14 mouse cellular contexts compared by ENCODE assay signal in the genomic region with DNA sequence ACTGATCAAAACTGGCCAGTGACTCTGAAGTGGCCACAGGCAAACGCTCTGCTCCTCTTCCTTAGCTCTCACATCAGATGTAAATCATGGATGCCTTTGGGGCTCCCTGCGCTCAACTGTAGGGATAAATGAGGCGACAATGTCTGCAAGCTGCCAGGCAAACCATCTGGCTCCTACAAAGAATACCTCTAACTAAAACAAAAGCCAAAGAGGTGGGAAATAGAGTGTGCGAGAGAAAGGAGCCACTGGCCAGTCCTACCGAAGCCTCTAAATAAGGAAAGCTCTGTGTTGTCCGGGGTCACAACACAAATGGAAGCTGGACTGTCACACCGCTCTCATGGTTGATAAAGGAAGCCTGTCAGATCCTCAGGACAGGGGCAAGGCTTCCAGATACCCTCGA. TPM values are rescaled to one million over a fixed set of nuclear protein-coding genes. Genes with fewer than 3 reads are reported as not detected.
DNase-seq lines count a peak whose midpoint lies in the region; ATAC-seq and TF ChIP-seq lines count a peak whose summit lies in the region.
"Had no signal": no experiment of that assay in that cellular context is flagged by ENCODE, and none has a peak within 500 bp of the region (broad histone marks: within the 10 kb centered on the region; RNA-seq: fewer than 3 reads in every experiment).

No protein-coding gene starts in this region.

- no peak overlapping the region for H3K9ac ChIP-seq in lung, embryonic 14.5 days
- no peak overlapping the region; the same call in 1 of the 2 replicates for H3K9ac ChIP-seq in forebrain, embryonic 15.5 days (replicated peaks)
- H3K9ac ChIP-seq in neural tube, embryonic 14.5 days (replicated peaks; ENCODE audit: low read depth, low read length): no peak overlapping the region
- H3K9ac ChIP-seq: liver, embryonic 14.5 days had no signal

- no peaks in the 10 kb centered on the region for H3K27me3 ChIP-seq in lung, embryonic 14.5 days (ENCODE audit: insufficient read depth, low read length)
- no peaks in the 10 kb centered on the region for H3K27me3 ChIP-seq in forebrain, embryonic 15.5 days
- no peaks in the 10 kb centered on the region for H3K27me3 ChIP-seq in neural tube, embryonic 14.5 days (ENCODE audit: control insufficient read depth, insufficient read depth, low read length)

- H3K9me3 ChIP-seq in lung, embryonic 14.5 days (ENCODE audit: low read depth, low read length): no peaks in the 10 kb centered on the region
- H3K9me3 ChIP-seq in forebrain, embryonic 15.5 days: no peaks in the 10 kb centered on the region
- no peaks in the 10 kb centered on the region for H3K9me3 ChIP-seq in neural tube, embryonic 14.5 days (ENCODE audit: control insufficient read depth, low read length)

- TF ChIP-seq CTCF in lung, embryonic 14.5 days (IDR thresholded peaks at IDR 0.05; ENCODE audit: low read depth): no peak

- H3K27ac ChIP-seq in lung, embryonic 14.5 days (ENCODE audit: low read depth): peak overlapping the region; percentile 63; the same call in 1 of the 2 replicates
- peak overlapping the region; percentile 75 for H3K27ac ChIP-seq in forebrain, embryonic 15.5 days (replicated peaks)
- H3K27ac ChIP-seq in neural tube, embryonic 14.5 days (ENCODE audit: low read depth, low read length): peak overlapping the region; percentile 66
- H3K27ac ChIP-seq: liver, embryonic 14.5 days; macrophage had no signal

- peak; percentile 60 for DNase-seq in lung, embryonic 14.5 days
- no peak for DNase-seq in lung, postnatal 10 days
- DNase-seq in cerebellum, adult 9-10 months: peak; percentile 56
- no peak for DNase-seq in yolk sac, embryonic 10.5 days (ENCODE audit: low spot score)
- no peak for DNase-seq in B cell, adult 2 months
- DNase-seq: adrenal gland, adult 8-10 months; heart, adult 18-20 months; heart, postnatal 14 days; kidney, adult 18-20 months had no signal

- H3K36me3 ChIP-seq in lung, embryonic 14.5 days (ENCODE audit: insufficient read depth): peaks cover 40% of the 10 kb centered on the region
- peaks cover 11% of the 10 kb centered on the region for H3K36me3 ChIP-seq in forebrain, embryonic 15.5 days
- no peaks in the 10 kb centered on the region for H3K36me3 ChIP-seq in neural tube, embryonic 14.5 days (ENCODE audit: control insufficient read depth, insufficient read depth, low read length)

- 42% methylated on average over 8 of the region's 8 CpGs for WGBS in lung, embryonic 14.5 days
- 49% methylated on average over 8 of the region's 8 CpGs for WGBS in forebrain, embryonic 15.5 days
- WGBS in neural tube, embryonic 14.5 days: 32% methylated on average over 8 of the region's 8 CpGs

- H3K4me1 ChIP-seq in lung, embryonic 14.5 days (ENCODE audit: insufficient read depth): peaks cover 11% of the 10 kb centered on the region
- H3K4me1 ChIP-seq in forebrain, embryonic 15.5 days: peaks cover 24% of the 10 kb centered on the region
- peaks cover 11% of the 10 kb centered on the region; the same call in 1 of the 2 replicates for H3K4me1 ChIP-seq in neural tube, embryonic 14.5 days (ENCODE audit: control insufficient read depth, insufficient read depth, low read length)

- no peak overlapping the region for H3K4me3 ChIP-seq in lung, embryonic 14.5 days (ENCODE audit: low read depth, low read length)
- H3K4me3 ChIP-seq in forebrain, embryonic 15.5 days: no peak overlapping the region
- no peak overlapping the region for H3K4me3 ChIP-seq in neural tube, embryonic 14.5 days (ENCODE audit: low read depth, low read length)

- H3K4me2 ChIP-seq in lung, embryonic 14.5 days: peak overlapping the region; percentile 29
- 0 out of 2 replicates have a peak overlapping the region, but pooled peaks have one; percentile 11 for H3K4me2 ChIP-seq in forebrain, embryonic 15.5 days (replicated peaks)
- no peak overlapping the region for H3K4me2 ChIP-seq in neural tube, embryonic 14.5 days (ENCODE audit: low read depth, low read length)

- ATAC-seq in lung, embryonic 14.5 days (ENCODE audit: insufficient read depth): peak; percentile 52
- ATAC-seq in forebrain, embryonic 15.5 days (replicated peaks): peak; percentile 74; the same call in 1 of the 2 replicates
- ATAC-seq in neural tube, embryonic 14.5 days (ENCODE audit: low read depth): no peak
- no peak for ATAC-seq in CD4-positive, CD25-positive, alpha-beta regulatory T cell, adult 4 months

RNA-seq across cellular contexts. Expression of gene Fam83c, which starts 37.8 kb away (rescaled TPM):
- 0.04 and 0.11 TPM in 2 replicates for polyA plus RNA-seq in lung, embryonic 14.5 days (2014; fragmentation: Nextera tagmentation; extraction: Ambion mirVana)
- 0.57 and 0.61 TPM in 2 replicates for polyA plus RNA-seq in forebrain, embryonic 15.5 days (2015; fragmentation: Nextera tagmentation; extraction: Ambion mirVana)
- 0.25 and 0.28 TPM in 2 replicates for polyA plus RNA-seq in neural tube, embryonic 14.5 days (2014; fragmentation: Nextera tagmentation; extraction: Ambion mirVana)
- not detected for polyA plus RNA-seq in CD4-positive, CD25-positive, alpha-beta regulatory T cell, adult 4 months (2017; shearing (Covaris generic))
- polyA plus RNA-seq: macrophage had no signal

RNA-seq across cellular contexts. Expression of gene Eif6, which starts 45.8 kb away (rescaled TPM):
- 179 and 194 TPM in 2 replicates for polyA plus RNA-seq in lung, embryonic 14.5 days (2014; fragmentation: Nextera tagmentation; extraction: Ambion mirVana)
- polyA plus RNA-seq in forebrain, embryonic 15.5 days (2015; fragmentation: Nextera tagmentation; extraction: Ambion mirVana): 159 and 160 TPM in 2 replicates
- 133 and 153 TPM in 2 replicates for polyA plus RNA-seq in neural tube, embryonic 14.5 days (2014; fragmentation: Nextera tagmentation; extraction: Ambion mirVana)
- polyA plus RNA-seq in CD4-positive, CD25-positive, alpha-beta regulatory T cell, adult 4 months (2017; shearing (Covaris generic)): 10 to 100 TPM; 63.3 to 77.1 TPM

RNA-seq across cellular contexts. Expression of gene BC029722, which starts 53.3 kb away (rescaled TPM):
- polyA plus RNA-seq in lung, embryonic 14.5 days (2014; fragmentation: Nextera tagmentation; extraction: Ambion mirVana): 8.9 and 9.2 TPM in 2 replicates
- polyA plus RNA-seq in forebrain, embryonic 15.5 days (2015; fragmentation: Nextera tagmentation; extraction: Ambion mirVana): 30.5 and 32.5 TPM in 2 replicates
- polyA plus RNA-seq in neural tube, embryonic 14.5 days (2014; fragmentation: Nextera tagmentation; extraction: Ambion mirVana): 25.1 and 33.5 TPM in 2 replicates
- polyA plus RNA-seq in CD4-positive, CD25-positive, alpha-beta regulatory T cell, adult 4 months (2017; shearing (Covaris generic)): 10 to 100 TPM; 12.8 to 16.5 TPM

RNA-seq across cellular contexts. Expression of gene Uqcc1, which starts 57.6 kb away (rescaled TPM):
- polyA plus RNA-seq in lung, embryonic 14.5 days (2014; fragmentation: Nextera tagmentation; extraction: Ambion mirVana): 52.0 and 52.9 TPM in 2 replicates
- 63.5 and 79.0 TPM in 2 replicates for polyA plus RNA-seq in forebrain, embryonic 15.5 days (2015; fragmentation: Nextera tagmentation; extraction: Ambion mirVana)
- 69.6 and 74.9 TPM in 2 replicates for polyA plus RNA-seq in neural tube, embryonic 14.5 days (2014; fragmentation: Nextera tagmentation; extraction: Ambion mirVana)
- 10 to 100 TPM; 43.5 to 57.6 TPM for polyA plus RNA-seq in CD4-positive, CD25-positive, alpha-beta regulatory T cell, adult 4 months (2017; shearing (Covaris generic))

Comparison
In these comparisons a context has a peak if more than half of its experiments do, and no peak if none do; other contexts are left out.
1. DNase-seq: peak in lung, embryonic 14.5 days (single experiment) and cerebellum, adult 9-10 months (single experiment); none in lung, postnatal 10 days (single experiment), yolk sac, embryonic 10.5 days (single experiment) and B cell, adult 2 months (0 of 2).
2. ATAC-seq: peak in lung, embryonic 14.5 days (single experiment) and forebrain, embryonic 15.5 days (single experiment); none in neural tube, embryonic 14.5 days (single experiment) and CD4-positive, CD25-positive, alpha-beta regulatory T cell, adult 4 months (single experiment).
3. Peak in every context shown above with its lines, with median percentiles within 50 percentile points of each other: H3K27ac ChIP-seq.